Mouse (Mus musculus) forebrain, embryonic 11.5 days (tissue): ENCODE results near the gene Tdp1. TPM values are rescaled to one million over a fixed set of nuclear protein-coding genes. Genes with fewer than 3 reads are reported as not detected.

ENCODE experiments used
- ATAC-seq: fragments of 200-750 bp; cut with Nextera tagmentation; replicated peaks from 2 replicates; pipeline ENCODE4 v1.8.0; 2017; ENCODE audit warnings: moderate TSS enrichment; ENCODE audit not compliant: low FRiP score
- DNase-seq: peaks from one replicate; pipeline ENCODE4 v3.0.0-alpha.2; 2017; ENCODE audit warnings: low spot score
- H3K27ac ChIP-seq: fragments of 300-500 bp; sonication (generic); 2 replicates; pipeline ENCODE4 v1.5.1; 2014; ENCODE audit warnings: low read depth, low read length
- H3K27me3 ChIP-seq: fragments of 300-500 bp; sonication (generic); 2 replicates; pipeline ENCODE4 v1.6.1; 2014; ENCODE audit warnings: mild to moderate bottlenecking, low read length, mixed read lengths; ENCODE audit not compliant: control insufficient read depth, insufficient read depth
- H3K36me3 ChIP-seq: fragments of 300-500 bp; sonication (generic); 2 replicates; pipeline ENCODE4 v1.6.1; 2014; ENCODE audit warnings: mild to moderate bottlenecking, low read length, moderate library complexity, mixed read lengths; ENCODE audit not compliant: control insufficient read depth, insufficient read depth
- H3K4me1 ChIP-seq: fragments of 300-500 bp; sonication (generic); replicated peaks from 2 replicates; pipeline ENCODE4 v1.6.1; 2014; ENCODE audit warnings: low read length, mixed read lengths; ENCODE audit not compliant: control insufficient read depth, insufficient read depth
- H3K4me2 ChIP-seq: fragments of 300-500 bp; sonication (generic); 2 replicates; pipeline ENCODE4 v1.6.1; 2014; ENCODE audit warnings: low read depth, mild to moderate bottlenecking, low read length, moderate library complexity, mixed read lengths; ENCODE audit not compliant: severe bottlenecking
- H3K4me3 ChIP-seq: fragments of 300-500 bp; sonication (generic); 2 replicates; pipeline ENCODE4 v1.5.1; 2014; ENCODE audit warnings: low read depth, low read length
- H3K9ac ChIP-seq: fragments of 300-500 bp; sonication (generic); 2 replicates; pipeline ENCODE4 v1.6.1; 2014; ENCODE audit warnings: low read length
- H3K9me3 ChIP-seq: fragments of 300-500 bp; sonication (generic); 2 replicates; pipeline ENCODE4 v1.6.1; 2016; ENCODE audit warnings: low read length, mixed read lengths; ENCODE audit not compliant: control insufficient read depth
- WGBS: fragments of 180-500 bp; shearing (Covaris S2); extraction: QIAGEN DNeasy Blood & Tissue Kit; methylation state at CpG from one replicate; pipeline ENCODE4 v1.1.7; 2014; 5-methylcytosine and 5-hydroxymethylcytosine counted together
- microRNA-seq: library from miRNA; unstranded; fragments of <30 nt; microRNA quantifications from one replicate; pipeline ENCODE4, GENCODE M21; 2016; ENCODE audit not compliant: insufficient number of aligned reads
- polyA plus RNA-seq: library from polyadenylated mRNA; unstranded; fragments of >200 nt; fragmentation: Nextera tagmentation; extraction: Ambion mirVana; gene quantifications from 2 replicates; pipeline ENCODE4 v1.2.1, GENCODE M21; 2014

Gene Tdp1
- polyA plus RNA-seq, 1 experiment from 2014 or later: 95.1 TPM

DNA sequence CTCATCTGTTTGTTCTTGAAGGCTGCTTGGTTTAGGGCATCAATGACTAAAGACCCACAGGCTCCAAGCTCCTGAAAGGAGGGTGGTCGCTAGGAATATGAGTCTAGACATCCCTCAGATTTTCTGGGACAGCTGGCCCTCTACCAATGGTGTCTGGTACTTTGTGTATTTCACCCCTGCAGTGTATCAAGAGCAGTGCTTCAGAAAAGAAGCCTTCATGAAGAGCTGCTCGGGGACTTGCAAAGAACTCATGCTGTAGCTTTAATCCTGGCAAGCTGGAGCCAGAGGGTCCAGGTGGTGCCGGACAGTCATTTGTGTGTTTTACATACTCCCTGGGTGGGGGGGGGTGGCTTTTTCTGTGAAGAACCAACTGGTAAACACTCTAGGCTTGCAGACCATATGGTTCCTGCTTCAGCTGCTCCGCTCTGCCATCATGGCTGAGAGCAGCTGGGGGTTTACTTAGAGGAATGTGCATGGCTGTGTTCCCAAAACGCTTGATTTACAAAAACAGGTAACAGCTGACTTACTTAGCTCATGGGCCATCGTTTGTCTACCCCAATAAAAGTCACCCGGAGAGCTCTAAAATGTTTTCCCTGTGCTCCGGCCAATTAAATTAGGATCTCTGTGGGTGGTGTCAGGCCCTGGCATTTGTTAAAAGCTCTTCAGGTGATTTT lies 118.7 kb downstream of the Tdp1 start:
- Histone ChIP-seq H3K36me3 (no peaks in the 10 kb centered on the region), H3K4me1 (no peaks in the 10 kb centered on the region), H3K4me2 (no peak overlapping the region), H3K9me3 (no peaks in the 10 kb centered on the region), H3K27me3 (no peaks in the 10 kb centered on the region), H3K9ac (no peak overlapping the region), H3K4me3 (no peak overlapping the region), H3K27ac (no peak overlapping the region)
- DNase-seq (no peak), ATAC-seq (no peak)
- 31% methylated on average over 8 of the region's 8 CpGs for WGBS

Small RNAs within 50 kb of the gene (microRNA-seq; reads per million reads assigned to microRNA genes)
- gene Gm23291: not detected

Other genes starting within 250 kb of the Tdp1 start
- gene Efcab11, start 78 bp upstream of the Tdp1 start, polyA plus RNA-seq: 25.9 and 26.6 TPM in 2 replicates
- 0.33 and 0.79 TPM in 2 replicates for gene Kcnk13, start 80.0 kb downstream of the Tdp1 start, polyA plus RNA-seq
- gene Psmc1, start 225.6 kb downstream of the Tdp1 start, polyA plus RNA-seq: 403 and 404 TPM in 2 replicates